ENCODE assay signal across 16 mouse cellular contexts in genomic region chr2:31002857-31003256, GRCm38 (mm10). TPM values are rescaled to one million over a fixed set of nuclear protein-coding genes. Genes with fewer than 3 reads are reported as not detected.
DNase-seq lines count a peak whose midpoint lies in the region.
"Had no signal": no experiment of that assay in that cellular context is flagged by ENCODE, and none has a peak within 500 bp of the region (broad histone marks: within the 10 kb centered on the region; RNA-seq: fewer than 3 reads in every experiment).

No protein-coding gene starts in this region.

- DNase-seq in cerebellum, adult 18-20 months = peak; percentile 54 to 69
- DNase-seq in cerebellum, postnatal 10 days = no peak
- DNase-seq in cerebellum, adult 9-11 months = peak; percentile 70
- no peak for DNase-seq in cerebellum, postnatal 4 days (ENCODE audit: low spot score in 2 of 2)
- peak; percentile 32 for DNase-seq in right cerebral cortex, postnatal 25 days
- no peak for DNase-seq in right cerebral cortex, postnatal 10 days (ENCODE audit: low spot score in 2 of 2)
- no peak for DNase-seq in gastrocnemius, adult 8-10 months (ENCODE audit: low spot score in 2 of 2)
- DNase-seq: adrenal gland, adult 2 months; adrenal gland, postnatal 14 days; gastrocnemius, postnatal 10 days; gastrocnemius, postnatal 36 days; heart, adult 2 months; heart, postnatal 14 days; heart, postnatal 4 days; kidney, adult 18-20 months; kidney, adult 9 months had no signal

RNA-seq across cellular contexts. Expression of gene Usp20, which starts 20.8 kb away (rescaled TPM):
- total RNA-seq in gastrocnemius, adult 8-10 months (2022) = 10 to 100 TPM in 3 of 4 experiments, 1 to 10 TPM in 1; 9.3 to 16.2 (median 12.0) TPM

RNA-seq across cellular contexts. Expression of gene BC005624, which starts 20.9 kb away (rescaled TPM):
- 10 to 100 TPM; 26.3 to 31.6 (median 28.2) TPM for total RNA-seq in gastrocnemius, adult 8-10 months (2022)

RNA-seq across cellular contexts. Expression of gene Tor1a, which starts 35.1 kb away (rescaled TPM):
- 1 to 10 TPM; 4.3 to 5.6 (median 4.6) TPM for total RNA-seq in gastrocnemius, adult 8-10 months (2022)

RNA-seq across cellular contexts. Expression of gene Tor1b, which starts 50.1 kb away (rescaled TPM):
- total RNA-seq in gastrocnemius, adult 8-10 months (2022) = 10 to 100 TPM; 21.9 to 27.4 (median 25.8) TPM

Comparison
In these comparisons a context has a peak if more than half of its experiments do, and no peak if none do; other contexts are left out.
1. DNase-seq: peak in cerebellum, adult 18-20 months (2 of 2), cerebellum, adult 9-11 months (single experiment) and right cerebral cortex, postnatal 25 days (single experiment); none in cerebellum, postnatal 10 days (0 of 2), cerebellum, postnatal 4 days (0 of 2), right cerebral cortex, postnatal 10 days (0 of 2) and gastrocnemius, adult 8-10 months (0 of 2).